Mouse (Mus musculus): ENCODE data around the gene Wipf3. TPM values are rescaled to one million over a fixed set of nuclear protein-coding genes. Genes with fewer than 3 reads are reported as not detected.

The Wipf3 gene
- polyA plus RNA-seq, 1 experiment from 2014 or later, result 1.9 TPM

DNA sequence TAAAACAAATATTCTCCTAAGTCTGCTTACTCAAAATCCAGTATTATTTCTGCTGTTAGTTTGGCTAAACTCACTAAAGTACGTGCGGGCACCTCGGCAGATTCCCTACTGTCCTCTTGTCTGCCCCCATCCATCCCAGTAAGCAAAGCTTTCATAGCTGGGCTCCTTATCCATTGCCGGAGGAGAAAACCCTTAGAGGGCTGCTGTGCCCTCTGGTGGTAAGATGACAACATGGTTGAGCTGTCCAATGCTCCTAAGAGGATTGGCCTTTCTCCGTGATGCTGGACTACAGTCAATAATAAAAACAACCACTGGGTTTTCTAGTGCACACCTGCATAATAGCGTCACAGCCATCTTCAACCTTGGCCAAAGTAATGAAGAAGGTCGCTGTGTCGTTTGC is 77.6 kb downstream of the Wipf3 start:
- Histone ChIP-seq H3K36me3 (ENCODE audit: insufficient read depth) (no peaks in the 10 kb centered on the region), H3K4me3 (ENCODE audit: low read depth, low read length) (no peak overlapping the region), H3K27me3 (ENCODE audit: insufficient read depth, low read length) (no peaks in the 10 kb centered on the region), H3K9me3 (ENCODE audit: low read depth, low read length) (no peaks in the 10 kb centered on the region), H3K27ac (ENCODE audit: low read depth) (no peak overlapping the region), H3K4me1 (ENCODE audit: insufficient read depth) (peaks cover 2% of the 10 kb centered on the region; the same call in 1 of the 2 replicates), H3K9ac (no peak overlapping the region), H3K4me2 (no peak overlapping the region)
- ATAC-seq (ENCODE audit: insufficient read depth) (no peak), DNase-seq (peak; percentile 85)
- 27% methylated on average over 8 of the region's 8 CpGs for WGBS
- peak; percentile 84 for TF ChIP-seq CTCF (IDR thresholded peaks at IDR 0.05; ENCODE audit: low read depth)

DNA sequence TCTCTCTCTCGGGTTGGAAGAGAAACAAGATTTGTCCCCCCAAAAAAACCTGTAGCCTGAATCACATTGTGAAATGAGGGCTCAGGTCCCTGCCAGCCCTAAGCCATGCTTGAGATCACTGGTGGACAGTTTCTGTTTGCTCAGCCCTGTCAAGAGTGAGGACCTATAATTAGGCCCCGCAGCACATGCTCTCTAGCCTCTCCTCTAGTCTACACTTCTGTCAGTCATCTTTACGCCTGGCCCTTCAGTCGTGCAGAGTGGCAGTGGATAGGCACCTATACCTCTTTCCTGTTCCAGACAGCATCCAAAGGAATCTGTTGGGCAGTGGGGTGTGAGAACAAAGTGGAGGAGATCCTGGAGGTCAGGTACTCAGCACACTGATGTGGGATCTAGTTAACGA is 78.4 kb downstream of the Wipf3 start:
- H3K27ac ChIP-seq (ENCODE audit: low read depth), result peak overlapping the region; percentile 71
- WGBS, result 44% methylated on average over 5 of the region's 5 CpGs
- no peak overlapping the region for H3K4me2 ChIP-seq
- no peaks in the 10 kb centered on the region for H3K27me3 ChIP-seq (ENCODE audit: insufficient read depth, low read length)
- H3K9me3 ChIP-seq (ENCODE audit: low read depth, low read length), result no peaks in the 10 kb centered on the region
- no peaks in the 10 kb centered on the region for H3K36me3 ChIP-seq (ENCODE audit: insufficient read depth)
- ATAC-seq (ENCODE audit: insufficient read depth) (peak; percentile 42), DNase-seq (no peak)
- no peak for TF ChIP-seq CTCF (IDR thresholded peaks at IDR 0.05; ENCODE audit: low read depth)
- no peak overlapping the region for H3K9ac ChIP-seq
- H3K4me1 ChIP-seq (ENCODE audit: insufficient read depth), result no peaks in the 10 kb centered on the region
- no peak overlapping the region for H3K4me3 ChIP-seq (ENCODE audit: low read depth, low read length)

DNA sequence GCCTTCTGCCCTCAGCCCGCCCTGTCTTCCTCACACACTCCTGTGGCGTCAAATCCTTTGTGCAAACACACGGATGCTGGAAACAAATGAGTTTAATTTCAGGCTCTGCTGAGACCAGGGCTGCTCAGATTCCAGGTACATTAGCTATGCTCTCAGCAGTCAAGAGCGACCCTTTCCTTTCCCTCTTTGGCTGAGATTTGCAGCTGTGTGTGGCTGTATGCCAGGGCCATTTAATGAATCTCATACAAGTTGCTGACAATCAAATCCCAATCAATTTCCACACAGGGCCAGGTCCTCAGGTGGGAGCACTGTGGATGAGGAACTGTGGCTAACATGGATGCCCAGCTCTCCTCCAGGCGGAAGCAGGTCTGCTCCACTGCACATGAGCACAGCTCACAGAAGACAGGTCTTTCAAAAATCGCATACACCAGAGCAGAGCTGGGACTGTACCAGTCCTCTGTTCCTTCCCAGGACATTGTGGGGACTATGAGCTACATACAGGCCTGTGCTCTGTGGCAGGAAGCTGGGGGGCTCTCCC is 78.9 kb downstream of the Wipf3 start:
- H3K27me3 ChIP-seq (ENCODE audit: insufficient read depth, low read length), result no peaks in the 10 kb centered on the region
- H3K4me1 ChIP-seq (ENCODE audit: insufficient read depth), result no peaks in the 10 kb centered on the region
- H3K4me3 ChIP-seq (ENCODE audit: low read depth, low read length), result no peak overlapping the region
- no peak overlapping the region for H3K4me2 ChIP-seq
- H3K27ac ChIP-seq (ENCODE audit: low read depth), result peak overlapping the region; percentile 71
- no peak for TF ChIP-seq CTCF (IDR thresholded peaks at IDR 0.05; ENCODE audit: low read depth)
- peak; percentile 65; the same call in 1 of the 2 replicates for ATAC-seq (ENCODE audit: insufficient read depth)
- no peak overlapping the region for H3K9ac ChIP-seq
- no peaks in the 10 kb centered on the region for H3K9me3 ChIP-seq (ENCODE audit: low read depth, low read length)
- WGBS, result 43% methylated on average over 6 of the region's 6 CpGs
- peak; percentile 45 for DNase-seq
- no peaks in the 10 kb centered on the region for H3K36me3 ChIP-seq (ENCODE audit: insufficient read depth)

DNA sequence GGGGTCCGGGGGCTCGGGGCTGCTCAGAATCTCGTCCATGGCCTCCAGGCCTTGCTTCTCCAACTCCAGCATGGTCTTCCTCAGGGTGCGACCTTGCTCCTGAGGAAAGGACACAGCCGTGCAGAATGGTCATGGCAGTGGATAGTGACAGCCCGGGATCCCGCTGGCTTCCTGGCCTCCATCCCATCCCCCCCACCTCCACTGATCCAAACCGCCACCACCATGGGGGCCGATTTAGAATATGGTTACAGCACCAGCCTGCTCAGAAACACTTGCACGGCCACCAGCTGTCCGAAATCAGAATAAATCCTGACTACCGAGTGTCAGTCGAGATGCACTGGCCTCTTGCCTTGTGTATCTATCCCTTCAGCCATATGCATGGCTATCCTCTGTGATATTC is 79.9 kb downstream of the Wipf3 start:
- TF ChIP-seq CTCF (IDR thresholded peaks at IDR 0.05; ENCODE audit: low read depth), result no peak
- H3K9me3 ChIP-seq (ENCODE audit: low read depth, low read length), result no peaks in the 10 kb centered on the region
- H3K4me3 ChIP-seq (ENCODE audit: low read depth, low read length), result no peak overlapping the region
- H3K4me2 ChIP-seq, result no peak overlapping the region
- no peak overlapping the region for H3K27ac ChIP-seq (ENCODE audit: low read depth)
- no peaks in the 10 kb centered on the region for H3K27me3 ChIP-seq (ENCODE audit: insufficient read depth, low read length)
- ATAC-seq (ENCODE audit: insufficient read depth), result no peak
- no peak for DNase-seq
- WGBS, result 83% methylated on average over 13 of the region's 13 CpGs
- H3K36me3 ChIP-seq (ENCODE audit: insufficient read depth), result no peaks in the 10 kb centered on the region
- H3K9ac ChIP-seq, result no peak overlapping the region
- no peaks in the 10 kb centered on the region for H3K4me1 ChIP-seq (ENCODE audit: insufficient read depth)

DNA sequence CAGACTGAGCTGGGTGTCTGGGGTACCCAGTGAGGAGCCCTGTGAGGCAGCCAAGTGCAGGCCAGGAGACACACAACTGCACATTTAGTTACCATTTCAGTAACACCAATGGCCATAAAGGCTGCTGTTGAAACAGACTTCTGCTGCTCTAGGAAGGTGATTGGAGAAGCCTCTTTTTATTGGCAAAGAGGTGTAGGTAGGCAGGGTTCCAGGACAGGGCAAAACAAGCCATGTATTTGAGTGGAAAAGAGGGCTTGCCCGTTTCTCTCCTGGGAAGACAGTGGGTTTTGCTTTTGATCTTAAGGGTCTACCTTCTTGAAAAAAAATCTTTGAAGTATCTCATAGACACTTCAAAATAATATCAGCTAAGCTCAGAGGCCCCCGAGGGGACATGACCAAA is 82.9 kb downstream of the Wipf3 start:
- 26% methylated on average over 2 of the region's 2 CpGs for WGBS
- no peak for DNase-seq
- Histone ChIP-seq H3K4me3 (ENCODE audit: low read depth, low read length) (no peak overlapping the region), H3K9ac (no peak overlapping the region), H3K4me1 (ENCODE audit: insufficient read depth) (no peaks in the 10 kb centered on the region), H3K9me3 (ENCODE audit: low read depth, low read length) (no peaks in the 10 kb centered on the region), H3K27me3 (ENCODE audit: insufficient read depth, low read length) (no peaks in the 10 kb centered on the region), H3K36me3 (ENCODE audit: insufficient read depth) (no peaks in the 10 kb centered on the region), H3K27ac (ENCODE audit: low read depth) (no peak overlapping the region), H3K4me2 (no peak overlapping the region)
- ATAC-seq (ENCODE audit: insufficient read depth), result no peak
- TF ChIP-seq CTCF (IDR thresholded peaks at IDR 0.05; ENCODE audit: low read depth), result no peak

DNA sequence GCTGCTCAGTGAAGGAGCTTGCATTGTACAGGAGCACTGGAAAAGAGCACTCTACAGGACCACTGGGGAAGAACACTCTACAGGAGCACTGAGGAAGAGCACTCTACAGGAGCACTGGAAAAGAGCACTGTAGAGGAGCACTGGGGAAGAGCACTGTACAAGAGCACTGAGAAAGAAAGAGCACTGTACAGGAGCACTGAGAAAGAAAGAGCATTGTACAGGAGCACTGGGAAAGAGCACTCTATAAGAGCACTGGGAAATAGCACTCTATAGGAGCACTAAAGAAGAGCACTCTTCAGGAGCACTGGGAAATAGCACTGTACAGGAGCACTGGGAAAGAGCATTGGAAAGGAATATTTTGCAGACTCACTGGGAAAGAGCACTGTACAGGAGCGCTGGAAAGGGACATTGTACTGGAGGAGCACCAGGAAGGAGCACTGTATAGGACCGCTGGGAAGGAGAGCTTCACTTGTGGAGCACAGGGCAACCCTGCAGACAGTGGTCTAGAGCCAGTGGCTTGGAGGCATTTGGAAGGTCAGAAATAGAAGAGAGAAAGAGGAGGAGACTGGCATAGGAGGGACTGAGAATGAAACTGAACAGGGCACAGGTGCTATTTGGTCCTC is 87.2 kb downstream of the Wipf3 start:
- Histone ChIP-seq H3K9ac (no peak overlapping the region), H3K4me2 (no peak overlapping the region), H3K27ac (ENCODE audit: low read depth) (no peak overlapping the region), H3K36me3 (ENCODE audit: insufficient read depth) (no peaks in the 10 kb centered on the region), H3K4me1 (ENCODE audit: insufficient read depth) (no peaks in the 10 kb centered on the region), H3K9me3 (ENCODE audit: low read depth, low read length) (no peaks in the 10 kb centered on the region), H3K27me3 (ENCODE audit: insufficient read depth, low read length) (no peaks in the 10 kb centered on the region), H3K4me3 (ENCODE audit: low read depth, low read length) (no peak overlapping the region)
- 93% methylated on average over 2 of the region's 2 CpGs for WGBS
- ATAC-seq (ENCODE audit: insufficient read depth) (peak; percentile 35; the same call in 1 of the 2 replicates), DNase-seq (no peak)
- TF ChIP-seq CTCF (IDR thresholded peaks at IDR 0.05; ENCODE audit: low read depth), result no peak

DNA sequence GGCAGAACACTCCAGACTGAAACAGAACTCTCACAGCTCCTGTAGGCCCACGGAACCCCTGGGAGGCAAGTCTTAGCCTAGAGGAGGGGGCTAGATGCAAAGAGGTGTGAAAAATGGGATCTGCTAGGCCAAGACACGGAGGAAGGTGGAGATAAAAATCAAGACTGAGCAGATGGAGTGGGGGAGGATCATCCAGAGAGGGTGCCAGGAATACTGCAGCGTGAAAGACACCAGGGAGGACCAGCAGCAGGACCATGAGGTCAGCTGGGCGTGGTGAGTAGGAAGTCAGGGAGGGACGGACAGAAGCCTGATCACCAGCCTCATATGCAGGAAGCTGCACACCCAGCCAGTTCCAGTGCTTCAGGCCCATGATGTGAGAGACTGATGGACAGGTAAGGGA is 89.4 kb downstream of the Wipf3 start:
- 52% methylated on average over 5 of the region's 5 CpGs for WGBS
- ATAC-seq (ENCODE audit: insufficient read depth) (no peak), DNase-seq (no peak)
- Histone ChIP-seq H3K9me3 (ENCODE audit: low read depth, low read length) (no peaks in the 10 kb centered on the region), H3K4me1 (ENCODE audit: insufficient read depth) (no peaks in the 10 kb centered on the region), H3K9ac (no peak overlapping the region), H3K36me3 (ENCODE audit: insufficient read depth) (no peaks in the 10 kb centered on the region), H3K27me3 (ENCODE audit: insufficient read depth, low read length) (no peaks in the 10 kb centered on the region), H3K4me3 (ENCODE audit: low read depth, low read length) (no peak overlapping the region), H3K4me2 (no peak overlapping the region), H3K27ac (ENCODE audit: low read depth) (no peak overlapping the region)
- TF ChIP-seq CTCF (IDR thresholded peaks at IDR 0.05; ENCODE audit: low read depth), result no peak
